In the genomic region with DNA sequence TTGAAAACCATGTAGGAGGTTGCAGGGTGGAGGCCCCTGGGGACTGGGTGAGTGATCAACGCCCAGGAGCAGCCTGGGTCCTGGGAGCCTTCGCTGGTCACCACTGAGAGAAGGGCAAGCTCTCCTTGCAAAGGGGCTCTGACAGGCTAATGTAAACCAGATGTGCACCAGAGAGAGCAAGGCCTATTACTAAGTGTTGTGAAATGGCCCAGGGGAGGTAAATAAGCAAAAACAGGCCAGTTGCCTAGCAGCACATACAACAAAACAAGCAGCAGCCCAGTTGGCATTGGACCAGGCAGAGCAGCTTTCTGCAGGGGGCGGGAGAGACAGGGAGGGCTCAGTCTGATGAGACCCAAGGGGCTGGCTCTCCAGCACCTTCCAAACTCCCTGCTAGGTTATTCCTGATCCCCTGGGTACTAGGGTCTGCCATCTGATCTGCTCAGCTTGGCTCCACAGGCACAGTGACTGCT, we compare ENCODE assay signal across 8 mouse cellular contexts.
A peak's percentile ranks its signal among the peaks of the same experiment; 100 is the strongest.
DNase-seq lines count a peak whose midpoint lies in the region; ATAC-seq and TF ChIP-seq lines count a peak whose summit lies in the region.

No protein-coding gene starts in this region.

- DNase-seq in adipocyte (ENCODE audit: low spot score), result peak; percentile 98
- DNase-seq in brain, embryonic 18.5 days (ENCODE audit: low read depth, low spot score), result peak; percentile 14
- peak; percentile 88 for DNase-seq in gastrocnemius, postnatal 14 days
- peak; percentile 87 for DNase-seq in limb, embryonic 14.5 days (ENCODE audit: low spot score)
- peak; percentile 51 for DNase-seq in ovary, adult 18-20 months (ENCODE audit: low spot score)
- DNase-seq in thymus, postnatal 25 days, result no peak
- DNase-seq in thymus, postnatal 10 days (ENCODE audit: low spot score in 2 of 2), result no peak

- H3K36me3 ChIP-seq in hindbrain, embryonic 15.5 days, result no peaks in the 10 kb centered on the region
- H3K36me3 ChIP-seq in limb, embryonic 14.5 days (ENCODE audit: control insufficient read depth, insufficient read depth, low read length), result no peaks in the 10 kb centered on the region

- H3K9ac ChIP-seq in hindbrain, embryonic 15.5 days, result no peak overlapping the region
- no peak overlapping the region for H3K9ac ChIP-seq in limb, embryonic 14.5 days (ENCODE audit: low read depth, low read length, severe bottlenecking)

- H3K27ac ChIP-seq in hindbrain, embryonic 15.5 days (replicated peaks), result no peak overlapping the region
- H3K27ac ChIP-seq in limb, embryonic 14.5 days (replicated peaks; ENCODE audit: low read depth, low read length), result peak overlapping the region; percentile 79

- TF ChIP-seq POLR2A in limb, embryonic 14.5 days (IDR thresholded peaks at IDR 0.05; ENCODE audit: borderline replicate concordance, extremely low read depth, insufficient read depth, insufficient read length), result no peak

- WGBS in hindbrain, embryonic 15.5 days, result 52% methylated on average over 3 of the region's 3 CpGs
- WGBS in limb, embryonic 14.5 days, result 16% methylated on average over 3 of the region's 3 CpGs

- peak; percentile 56 for ATAC-seq in hindbrain, embryonic 15.5 days (ENCODE audit: low FRiP score, low read depth)
- ATAC-seq in limb, embryonic 14.5 days (ENCODE audit: low FRiP score, low read depth), result peak; percentile 93

- no peak overlapping the region for H3K4me3 ChIP-seq in hindbrain, embryonic 15.5 days
- H3K4me3 ChIP-seq in limb, embryonic 14.5 days (replicated peaks; ENCODE audit: low read length), result no peak overlapping the region

- peaks cover 11% of the 10 kb centered on the region for H3K4me1 ChIP-seq in hindbrain, embryonic 15.5 days (replicated peaks)
- H3K4me1 ChIP-seq in limb, embryonic 14.5 days (ENCODE audit: control insufficient read depth, insufficient read depth, low read length), result peaks cover 22% of the 10 kb centered on the region

- intact Hi-C loops in gastrocnemius, postnatal 14 days (cut with DNase I; ENCODE audit: low total_unique reads), result no loop called here

- no peaks in the 10 kb centered on the region for H3K27me3 ChIP-seq in hindbrain, embryonic 15.5 days
- H3K27me3 ChIP-seq in limb, embryonic 14.5 days (ENCODE audit: control insufficient read depth, insufficient read depth, low read length), result no peaks in the 10 kb centered on the region

- no peak overlapping the region for H3K4me2 ChIP-seq in hindbrain, embryonic 15.5 days
- H3K4me2 ChIP-seq in limb, embryonic 14.5 days (replicated peaks; ENCODE audit: low read depth, low read length, severe bottlenecking), result peak overlapping the region; percentile 25; the same call in 1 of the 2 replicates

- H3K9me3 ChIP-seq in hindbrain, embryonic 15.5 days, result no peaks in the 10 kb centered on the region
- no peaks in the 10 kb centered on the region for H3K9me3 ChIP-seq in limb, embryonic 14.5 days (ENCODE audit: control insufficient read depth, low read length)

Comparison
In these comparisons a context has a peak if more than half of its experiments do, and no peak if none do; other contexts are left out.
1. DNase-seq: peak in adipocyte (single experiment), brain, embryonic 18.5 days (single experiment), gastrocnemius, postnatal 14 days (single experiment), limb, embryonic 14.5 days (single experiment) and ovary, adult 18-20 months (single experiment); none in thymus, postnatal 25 days (single experiment) and thymus, postnatal 10 days (0 of 2).